Mouse (Mus musculus) CH12.LX (cell line): ENCODE results near the gene Xylt1.

Experiments
- CTCF ChIP-seq, 2 experiments: IDR thresholded peaks in 1 of 2; conservative IDR thresholded peaks in 1 of 2; 2 replicates each; pipeline ENCODE4 v1.5.1; 2011 to 2012; ENCODE audit warnings: low read depth in 2 of 2, low read length in 2 of 2, improper control_type of control experiment in 1 of 2, inconsistent platforms in 1 of 2, mild to moderate bottlenecking in 1 of 2, moderate library complexity in 1 of 2
- EP300 ChIP-seq: IDR thresholded peaks from 2 replicates; pipeline ENCODE4 v1.6.1; 2011; ENCODE audit warnings: low read length, improper control_type of control experiment
- MAFK ChIP-seq: IDR thresholded peaks from 2 replicates; pipeline ENCODE4 v1.6.1; 2011; ENCODE audit warnings: low read length, improper control_type of control experiment; ENCODE audit not compliant: insufficient replicate concordance
- POLR2A ChIP-seq: IDR thresholded peaks from 2 replicates; pipeline ENCODE4 v1.6.1; 2011; ENCODE audit warnings: low read depth, mild to moderate bottlenecking, improper control_type of control experiment, low read length
- RCOR1 ChIP-seq: conservative IDR thresholded peaks from 2 replicates; pipeline ENCODE4 v1.6.1; 2012; ENCODE audit warnings: low read depth, mild to moderate bottlenecking, inconsistent platforms, low read length, improper control_type of control experiment
- USF1 ChIP-seq: IDR thresholded peaks from 2 replicates; pipeline ENCODE4 v1.6.1; 2014; ENCODE audit warnings: low read depth, mild to moderate bottlenecking, inconsistent platforms, low read length, improper control_type of control experiment

- TF ChIP-seq CTCF (conservative IDR thresholded peaks at IDR 0.05 in 1 of 2, IDR thresholded peaks at IDR 0.05 in 1 of 2; ENCODE audit: low read depth in 2 of 2, low read length in 2 of 2) = no peak
- no peak for TF ChIP-seq USF1
- no peak for TF ChIP-seq MAFK
- no peak for TF ChIP-seq EP300
- TF ChIP-seq POLR2A = no peak
- no peak for TF ChIP-seq RCOR1
These were observed 141.4 kb downstream of the Xylt1 start for GRCm38 (mm10) chr7:117522092-117522635.
